In the genomic region with DNA sequence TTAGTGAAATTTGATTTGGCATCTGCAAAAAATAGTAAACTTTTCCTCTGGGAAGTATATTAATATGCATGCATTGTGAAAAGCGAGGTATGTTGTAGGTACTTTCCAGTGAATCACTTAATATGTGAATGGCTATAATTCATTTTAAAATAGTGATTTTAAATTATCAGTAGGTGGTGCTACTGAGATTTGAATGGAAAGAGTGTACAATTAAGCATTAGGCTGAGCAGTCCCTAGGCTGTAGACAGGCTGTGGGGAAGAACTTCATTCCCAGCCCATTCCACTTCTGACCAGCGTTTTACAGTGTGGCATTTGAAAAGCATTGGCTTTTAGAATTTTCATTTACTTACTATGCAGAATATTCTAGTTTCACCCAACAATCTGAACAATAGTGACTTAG, we compare ENCODE assay signal across 12 mouse cellular contexts. TPM values are rescaled to one million over a fixed set of nuclear protein-coding genes. Genes with fewer than 3 reads are reported as not detected.
DNase-seq lines count a peak whose midpoint lies in the region; ATAC-seq and TF ChIP-seq lines count a peak whose summit lies in the region.
"Had no signal": no experiment of that assay in that cellular context is flagged by ENCODE, and none has a peak within 500 bp of the region (broad histone marks: within the 10 kb centered on the region; RNA-seq: fewer than 3 reads in every experiment).

No protein-coding gene starts in this region.

- H3K9me3 ChIP-seq in hindbrain, embryonic 15.5 days, result no peaks in the 10 kb centered on the region
- no peaks in the 10 kb centered on the region for H3K9me3 ChIP-seq in hindbrain, embryonic 13.5 days
- no peaks in the 10 kb centered on the region for H3K9me3 ChIP-seq in midbrain, embryonic 11.5 days (ENCODE audit: control insufficient read depth, low read length)
- no peaks in the 10 kb centered on the region for H3K9me3 ChIP-seq in midbrain, embryonic 13.5 days
- H3K9me3 ChIP-seq in intestine, postnatal 0 days (ENCODE audit: control insufficient read depth), result no peaks in the 10 kb centered on the region
- no peaks in the 10 kb centered on the region for H3K9me3 ChIP-seq in limb, embryonic 10.5 days (replicated peaks)
- H3K9me3 ChIP-seq: heart, embryonic 10.5 days; liver, embryonic 15.5 days; midbrain, embryonic 12.5 days had no signal

- peak; percentile 71 for DNase-seq in midbrain, embryonic 11.5 days (ENCODE audit: low spot score, missing footprints)
- DNase-seq in urinary bladder, postnatal 25 days (ENCODE audit: low spot score), result no peak
- DNase-seq in limb, embryonic 10.5 days (ENCODE audit: low spot score), result no peak
- DNase-seq: cerebellum, adult 8-10 months; right cerebral cortex, postnatal 25 days had no signal

- H3K9ac ChIP-seq in hindbrain, embryonic 15.5 days, result no peak overlapping the region
- no peak overlapping the region for H3K9ac ChIP-seq in hindbrain, embryonic 13.5 days
- no peak overlapping the region for H3K9ac ChIP-seq in midbrain, embryonic 11.5 days (ENCODE audit: low read length)
- no peak overlapping the region for H3K9ac ChIP-seq in midbrain, embryonic 13.5 days (replicated peaks)
- H3K9ac ChIP-seq in intestine, postnatal 0 days (ENCODE audit: low read depth, low read length), result no peak overlapping the region
- H3K9ac ChIP-seq: liver, embryonic 15.5 days; midbrain, embryonic 12.5 days had no signal

- peak; percentile 71; the same call in 1 of the 2 replicates for ATAC-seq in hindbrain, embryonic 15.5 days (ENCODE audit: low FRiP score, low read depth)
- ATAC-seq in hindbrain, embryonic 13.5 days (ENCODE audit: low FRiP score), result no peak
- no peak for ATAC-seq in midbrain, embryonic 11.5 days (ENCODE audit: low FRiP score)
- no peak for ATAC-seq in midbrain, embryonic 13.5 days
- no peak for ATAC-seq in intestine, postnatal 0 days

- WGBS in hindbrain, embryonic 15.5 days, result 60% methylated on average over 2 of the region's 2 CpGs
- WGBS in hindbrain, embryonic 13.5 days, result 90% methylated on average over 2 of the region's 2 CpGs
- WGBS in midbrain, embryonic 11.5 days, result 89% methylated on average over 2 of the region's 2 CpGs
- 87% methylated on average over 2 of the region's 2 CpGs for WGBS in midbrain, embryonic 13.5 days
- WGBS in intestine, postnatal 0 days, result 83% methylated on average over 2 of the region's 2 CpGs
- 87% methylated on average over 2 of the region's 2 CpGs for WGBS in limb, embryonic 10.5 days

- H3K4me1 ChIP-seq in hindbrain, embryonic 15.5 days (replicated peaks), result no peaks in the 10 kb centered on the region
- peaks cover 4% of the 10 kb centered on the region; the same call in 1 of the 2 replicates for H3K4me1 ChIP-seq in hindbrain, embryonic 13.5 days (replicated peaks)
- H3K4me1 ChIP-seq in midbrain, embryonic 11.5 days (ENCODE audit: control insufficient read depth, insufficient read depth, low read length), result no peaks in the 10 kb centered on the region
- no peaks in the 10 kb centered on the region for H3K4me1 ChIP-seq in midbrain, embryonic 13.5 days (replicated peaks)
- H3K4me1 ChIP-seq in intestine, postnatal 0 days (replicated peaks; ENCODE audit: control insufficient read depth, insufficient read depth, low read length), result no peaks in the 10 kb centered on the region
- H3K4me1 ChIP-seq in limb, embryonic 10.5 days, result no peaks in the 10 kb centered on the region
- H3K4me1 ChIP-seq: midbrain, embryonic 12.5 days had no signal

- no peaks in the 10 kb centered on the region for H3K36me3 ChIP-seq in hindbrain, embryonic 15.5 days
- H3K36me3 ChIP-seq in hindbrain, embryonic 13.5 days, result no peaks in the 10 kb centered on the region
- H3K36me3 ChIP-seq in midbrain, embryonic 11.5 days (ENCODE audit: control insufficient read depth, insufficient read depth, low read length), result no peaks in the 10 kb centered on the region
- 0 out of 2 replicates have a peak, but pooled peaks cover 3% of the 10 kb centered on the region for H3K36me3 ChIP-seq in midbrain, embryonic 13.5 days
- H3K36me3 ChIP-seq in intestine, postnatal 0 days (ENCODE audit: control insufficient read depth, insufficient read depth), result no peaks in the 10 kb centered on the region
- no peaks in the 10 kb centered on the region for H3K36me3 ChIP-seq in limb, embryonic 10.5 days
- H3K36me3 ChIP-seq: heart, embryonic 10.5 days; midbrain, embryonic 12.5 days had no signal

- H3K27ac ChIP-seq in hindbrain, embryonic 15.5 days (replicated peaks), result no peak overlapping the region
- H3K27ac ChIP-seq in hindbrain, embryonic 13.5 days, result no peak overlapping the region
- no peak overlapping the region for H3K27ac ChIP-seq in midbrain, embryonic 11.5 days (ENCODE audit: low read depth, low read length)
- H3K27ac ChIP-seq in midbrain, embryonic 13.5 days, result no peak overlapping the region
- no peak overlapping the region for H3K27ac ChIP-seq in intestine, postnatal 0 days (ENCODE audit: low read depth, low read length)
- H3K27ac ChIP-seq in limb, embryonic 10.5 days, result no peak overlapping the region
- H3K27ac ChIP-seq: heart, embryonic 10.5 days; liver, embryonic 15.5 days; midbrain, embryonic 12.5 days had no signal

- TF ChIP-seq CTCF in intestine, postnatal 0 days (IDR thresholded peaks at IDR 0.05; ENCODE audit: low read depth), result peak; percentile 55

- no peak overlapping the region for H3K4me3 ChIP-seq in hindbrain, embryonic 15.5 days
- H3K4me3 ChIP-seq in hindbrain, embryonic 13.5 days, result no peak overlapping the region
- no peak overlapping the region for H3K4me3 ChIP-seq in midbrain, embryonic 11.5 days (ENCODE audit: low read depth, low read length)
- no peak overlapping the region for H3K4me3 ChIP-seq in midbrain, embryonic 13.5 days (replicated peaks)
- H3K4me3 ChIP-seq in intestine, postnatal 0 days (ENCODE audit: low read depth, low read length), result no peak overlapping the region
- no peak overlapping the region for H3K4me3 ChIP-seq in limb, embryonic 10.5 days
- H3K4me3 ChIP-seq: heart, embryonic 10.5 days; liver, embryonic 15.5 days; midbrain, embryonic 12.5 days had no signal

- H3K4me2 ChIP-seq in hindbrain, embryonic 15.5 days, result no peak overlapping the region
- no peak overlapping the region for H3K4me2 ChIP-seq in hindbrain, embryonic 13.5 days
- no peak overlapping the region for H3K4me2 ChIP-seq in midbrain, embryonic 11.5 days
- H3K4me2 ChIP-seq in midbrain, embryonic 13.5 days (replicated peaks), result no peak overlapping the region
- no peak overlapping the region for H3K4me2 ChIP-seq in intestine, postnatal 0 days (replicated peaks; ENCODE audit: low read depth)
- H3K4me2 ChIP-seq: liver, embryonic 15.5 days; midbrain, embryonic 12.5 days had no signal

- no peaks in the 10 kb centered on the region for H3K27me3 ChIP-seq in hindbrain, embryonic 15.5 days
- H3K27me3 ChIP-seq in hindbrain, embryonic 13.5 days, result no peaks in the 10 kb centered on the region
- H3K27me3 ChIP-seq in midbrain, embryonic 11.5 days (ENCODE audit: control insufficient read depth, insufficient read depth, low read length), result no peaks in the 10 kb centered on the region
- H3K27me3 ChIP-seq in midbrain, embryonic 13.5 days, result no peaks in the 10 kb centered on the region
- H3K27me3 ChIP-seq in intestine, postnatal 0 days (replicated peaks; ENCODE audit: control insufficient read depth, insufficient read depth, low read length), result no peaks in the 10 kb centered on the region
- H3K27me3 ChIP-seq in limb, embryonic 10.5 days (ENCODE audit: low read depth, poor library complexity, severe bottlenecking), result no peaks in the 10 kb centered on the region
- H3K27me3 ChIP-seq: liver, embryonic 15.5 days; midbrain, embryonic 12.5 days had no signal

RNA-seq across cellular contexts. Expression of a gene that starts 14.6 kb away (rescaled TPM):
- polyA plus RNA-seq in hindbrain, embryonic 15.5 days (2015; fragmentation: Nextera tagmentation; extraction: Ambion mirVana), result 0.21 and 0.25 TPM in 2 replicates
- 0.06 and 0.18 TPM in 2 replicates for polyA plus RNA-seq in hindbrain, embryonic 13.5 days (2015; fragmentation: Nextera tagmentation; extraction: Ambion mirVana)
- polyA plus RNA-seq in midbrain, embryonic 11.5 days (2014; fragmentation: Nextera tagmentation; extraction: Ambion mirVana), result 0.08 TPM in 1 of 2 replicates, not detected in the other
- 0.09 TPM in 1 of 2 replicates, not detected in the other for polyA plus RNA-seq in midbrain, embryonic 13.5 days (2015; fragmentation: Nextera tagmentation; extraction: Ambion mirVana)
- polyA plus RNA-seq in intestine, postnatal 0 days (2015; fragmentation: Nextera tagmentation; extraction: Ambion mirVana), result 12.2 and 14.6 TPM in 2 replicates
- not detected in 2 replicates for polyA plus RNA-seq in limb, embryonic 10.5 days (2016; fragmentation: Nextera tagmentation; extraction: Ambion mirVana)
- polyA plus RNA-seq: heart, embryonic 10.5 days had no signal

Comparison
In these comparisons a context has a peak if more than half of its experiments do, and no peak if none do; other contexts are left out.
1. RNA of a gene that starts 14.6 kb away (polyA plus RNA-seq): 12.2 to 14.6 TPM in intestine, postnatal 0 days; 0.21 to 0.25 TPM in hindbrain, embryonic 15.5 days, 0.08 TPM in midbrain, embryonic 11.5 days, 0.06 to 0.18 TPM in hindbrain, embryonic 13.5 days, 0.09 TPM in midbrain, embryonic 13.5 days and not detected in limb, embryonic 10.5 days; every median in the first group is over 10 times any median in the second.